Mouse (Mus musculus) liver, postnatal 0 days (tissue): ENCODE results near the gene Hopx. TPM values are rescaled to one million over a fixed set of nuclear protein-coding genes. Genes with fewer than 3 reads are reported as not detected.

ENCODE experiments used
- ATAC-seq: fragments of 200-750 bp; cut with Nextera tagmentation; 2 replicates; pipeline ENCODE4 v1.8.0; 2017; ENCODE audit warnings: mild to moderate bottlenecking, moderate library complexity
- DNase-seq: peaks from one replicate; pipeline ENCODE4 v3.0.0-alpha.2; 2016
- H3K27ac ChIP-seq: fragments of 300-500 bp; sonication (generic); 2 replicates; pipeline ENCODE4 v1.5.1; 2014; ENCODE audit warnings: antibody characterized with exemption, moderate library complexity, mild to moderate bottlenecking, low read depth
- H3K27me3 ChIP-seq: fragments of 300-500 bp; sonication (generic); 2 replicates; pipeline ENCODE4 v1.6.1; 2014; ENCODE audit warnings: low read length, control low read depth, mixed read lengths; ENCODE audit not compliant: insufficient read depth
- H3K36me3 ChIP-seq: fragments of 300-500 bp; sonication (generic); replicated peaks from 2 replicates; pipeline ENCODE4 v1.6.1; 2014; ENCODE audit warnings: mild to moderate bottlenecking, control low read depth, low read length, moderate library complexity, mixed read lengths; ENCODE audit not compliant: insufficient read depth
- H3K4me1 ChIP-seq: fragments of 300-500 bp; sonication (generic); 2 replicates; pipeline ENCODE4 v1.6.1; 2014; ENCODE audit warnings: antibody characterized with exemption, mild to moderate bottlenecking, control low read depth; ENCODE audit not compliant: insufficient read depth
- H3K4me2 ChIP-seq: fragments of 300-500 bp; sonication (generic); 2 replicates; pipeline ENCODE4 v1.6.1; 2014; ENCODE audit warnings: low read depth, mild to moderate bottlenecking, low read length, moderate library complexity, mixed read lengths
- H3K4me3 ChIP-seq: fragments of 300-500 bp; sonication (generic); 2 replicates; pipeline ENCODE4 v1.5.1; 2014; ENCODE audit warnings: low read depth, low read length
- H3K9ac ChIP-seq: fragments of 300-500 bp; sonication (generic); replicated peaks from 2 replicates; pipeline ENCODE4 v1.6.1; 2014; ENCODE audit warnings: mild to moderate bottlenecking, moderate library complexity
- H3K9me3 ChIP-seq: fragments of 300-500 bp; sonication (generic); 2 replicates; pipeline ENCODE4 v1.6.1; 2016; ENCODE audit warnings: mild to moderate bottlenecking, control low read depth, low read length, mixed read lengths
- CTCF ChIP-seq: sonication (generic); IDR thresholded peaks from 2 replicates; pipeline ENCODE4 v1.5.1; 2016; ENCODE audit warnings: antibody characterized with exemption, low read depth
- EP300 ChIP-seq: IDR thresholded peaks from 2 replicates; pipeline ENCODE4 v1.6.1; 2016; ENCODE audit warnings: antibody characterized with exemption, low read depth, mild to moderate bottlenecking
- WGBS: fragments of 180-500 bp; shearing (Covaris S2); extraction: QIAGEN DNeasy Blood & Tissue Kit; methylation state at CpG from one replicate; pipeline ENCODE4 v1.1.7; 2014; ENCODE audit not compliant: insufficient replicate concordance; 5-methylcytosine and 5-hydroxymethylcytosine counted together
- polyA plus RNA-seq: library from polyadenylated mRNA; unstranded; fragments of >200 nt; fragmentation: Nextera tagmentation; extraction: Ambion mirVana; gene quantifications from 2 replicates; pipeline ENCODE4 v1.2.1, GENCODE M21; 2015

Hopx gene
- polyA plus RNA-seq, 1 experiment from 2014 or later, result 0.95 TPM

DNA sequence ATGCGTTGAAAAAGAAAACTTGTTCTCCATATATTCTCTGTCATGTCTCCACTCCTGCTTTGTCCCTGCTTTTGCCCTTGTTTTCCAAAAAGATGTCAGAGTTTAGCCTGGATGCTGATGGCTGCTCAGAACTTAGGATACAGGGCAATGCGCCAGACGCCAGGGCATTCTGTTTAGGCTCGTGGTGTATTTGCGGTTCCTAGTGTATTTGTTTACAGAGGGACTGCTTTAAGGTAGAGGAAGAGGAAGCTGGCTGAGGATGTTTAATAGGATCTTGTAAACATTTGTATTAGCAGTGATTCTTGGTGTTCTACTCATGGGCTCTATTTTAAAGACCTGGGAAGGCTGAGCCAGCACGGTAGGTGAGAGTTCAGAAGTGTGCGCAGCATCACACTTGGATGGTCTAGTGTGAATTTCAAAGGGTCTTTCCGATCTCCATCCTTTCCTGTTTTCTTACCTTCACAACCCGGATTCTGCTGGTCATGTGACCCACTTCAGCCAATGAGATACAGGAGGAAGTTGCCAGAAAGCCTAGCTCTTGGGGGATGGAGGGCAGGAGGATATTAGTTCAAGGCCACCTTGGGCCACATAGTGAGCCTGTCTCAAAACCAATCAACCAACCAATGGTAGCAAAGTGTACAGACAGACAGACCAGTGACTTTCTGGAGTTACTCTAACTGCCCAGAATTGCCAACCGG is 29.0 kb downstream of the Hopx start:
- ATAC-seq (no peak), DNase-seq (no peak)
- WGBS, result 77% methylated on average over 10 of the region's 10 CpGs
- Histone ChIP-seq H3K27me3 (no peaks in the 10 kb centered on the region), H3K36me3 (0 out of 2 replicates have a peak, but pooled peaks cover 2% of the 10 kb centered on the region), H3K9me3 (no peaks in the 10 kb centered on the region), H3K4me3 (no peak overlapping the region), H3K4me1 (no peaks in the 10 kb centered on the region), H3K27ac (no peak overlapping the region), H3K4me2 (no peak overlapping the region), H3K9ac (no peak overlapping the region)
- TF ChIP-seq EP300 (no peak), CTCF (no peak)

DNA sequence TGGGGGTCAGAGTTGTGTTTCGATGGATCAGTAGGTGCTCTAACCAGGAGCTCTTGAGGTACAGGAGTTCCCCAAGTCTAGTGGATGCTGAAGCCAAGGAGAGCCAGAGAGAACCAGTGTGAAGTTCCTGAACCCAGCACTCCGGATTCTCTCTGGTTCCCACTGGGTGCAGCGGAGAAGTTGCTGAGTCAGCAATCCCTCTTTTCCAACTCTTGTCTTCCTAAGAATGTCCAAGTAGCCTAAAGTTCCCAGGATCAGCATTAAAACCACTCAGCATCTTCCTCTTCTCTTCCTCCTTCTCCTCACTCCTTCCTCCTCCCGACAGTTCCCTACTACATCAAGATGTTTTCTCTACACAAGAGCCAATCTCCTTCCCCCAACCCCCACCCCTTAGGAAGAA is 30.5 kb downstream of the Hopx start:
- H3K4me1 ChIP-seq, result no peaks in the 10 kb centered on the region
- no peaks in the 10 kb centered on the region for H3K27me3 ChIP-seq
- no peak overlapping the region for H3K4me3 ChIP-seq
- no peak overlapping the region for H3K27ac ChIP-seq
- H3K4me2 ChIP-seq, result no peak overlapping the region
- DNase-seq (no peak), ATAC-seq (no peak)
- 79% methylated on average over 4 of the region's 4 CpGs for WGBS
- H3K9ac ChIP-seq, result no peak overlapping the region
- 0 out of 2 replicates have a peak, but pooled peaks cover 2% of the 10 kb centered on the region for H3K36me3 ChIP-seq
- no peaks in the 10 kb centered on the region for H3K9me3 ChIP-seq
- TF ChIP-seq EP300 (no peak), CTCF (no peak)

DNA sequence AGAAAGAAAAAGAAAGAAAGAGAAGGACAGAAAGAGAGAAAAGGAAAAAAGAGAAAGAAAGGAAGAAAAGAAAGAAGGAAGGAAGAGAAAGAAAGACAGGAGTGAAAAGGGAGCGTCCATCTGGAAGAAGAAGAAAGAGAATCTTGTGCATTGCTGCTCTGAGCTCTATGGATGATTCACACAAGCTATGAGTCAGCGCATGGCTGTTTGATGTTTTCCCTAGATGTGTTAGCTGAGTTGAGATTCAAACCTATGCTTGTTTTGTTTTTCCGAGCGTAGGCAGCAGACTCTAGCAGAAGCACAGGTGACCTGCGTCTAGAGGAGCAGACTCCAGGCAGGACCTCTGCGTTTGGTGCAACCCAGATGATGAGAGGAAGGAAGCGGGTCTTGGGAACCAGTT is 32.2 kb downstream of the Hopx start:
- ATAC-seq, result no peak
- H3K36me3 ChIP-seq, result 0 out of 2 replicates have a peak, but pooled peaks cover under 1% of the 10 kb centered on the region
- no peak overlapping the region for H3K4me2 ChIP-seq
- H3K9ac ChIP-seq, result no peak overlapping the region
- WGBS, result 61% methylated on average over 7 of the region's 7 CpGs
- H3K27me3 ChIP-seq, result no peaks in the 10 kb centered on the region
- DNase-seq, result no peak
- no peak overlapping the region for H3K4me3 ChIP-seq
- no peaks in the 10 kb centered on the region for H3K9me3 ChIP-seq
- no peak overlapping the region for H3K27ac ChIP-seq
- TF ChIP-seq EP300, result no peak
- no peak for TF ChIP-seq CTCF
- no peaks in the 10 kb centered on the region for H3K4me1 ChIP-seq

DNA sequence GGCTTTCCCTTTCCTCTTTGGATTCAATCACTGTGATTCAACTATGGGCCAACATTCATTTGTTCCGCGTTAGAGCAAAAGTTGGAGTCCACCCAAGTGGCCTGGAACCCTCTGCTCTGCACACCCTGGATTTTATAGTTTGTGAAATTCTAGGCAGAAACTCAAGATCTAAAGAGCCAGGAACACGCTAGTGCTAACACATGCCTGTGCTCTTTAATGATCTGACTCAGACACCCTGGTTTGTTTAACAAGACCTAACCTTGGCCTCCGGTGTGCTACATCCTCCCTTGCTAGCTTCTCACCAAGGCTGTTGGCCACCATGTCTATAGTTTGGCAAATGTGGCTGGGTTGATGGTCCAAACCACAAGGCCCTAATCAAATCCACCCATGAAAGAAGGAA is 34.2 kb downstream of the Hopx start:
- Histone ChIP-seq H3K9ac (no peak overlapping the region), H3K4me1 (no peaks in the 10 kb centered on the region), H3K36me3 (no peaks in the 10 kb centered on the region), H3K27me3 (no peaks in the 10 kb centered on the region), H3K4me2 (no peak overlapping the region), H3K9me3 (no peaks in the 10 kb centered on the region), H3K4me3 (no peak overlapping the region), H3K27ac (no peak overlapping the region)
- TF ChIP-seq CTCF (no peak), EP300 (no peak)
- DNase-seq, result no peak
- ATAC-seq, result no peak
- 88% methylated on average over 4 of the region's 4 CpGs for WGBS

DNA sequence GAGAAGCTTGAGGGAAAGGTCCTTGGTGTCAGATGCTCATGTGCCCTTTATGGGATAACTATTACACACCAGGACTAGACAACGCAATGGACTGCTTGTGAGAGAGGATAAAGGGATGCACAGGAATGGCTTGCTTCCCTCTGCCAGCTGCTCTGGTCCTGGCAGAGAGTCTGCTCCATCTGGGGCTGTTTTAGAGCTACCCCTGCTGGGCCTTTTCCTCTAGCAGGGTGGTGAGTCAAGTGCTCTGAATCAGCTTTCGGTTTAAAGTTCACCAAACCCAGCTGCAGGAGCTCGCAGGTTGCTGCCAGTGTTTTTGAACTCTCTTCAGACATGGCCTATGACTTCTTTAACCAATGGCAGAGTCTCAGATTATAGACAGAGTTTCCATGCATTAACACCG is 39.0 kb downstream of the Hopx start:
- Histone ChIP-seq H3K4me2 (no peak overlapping the region), H3K4me3 (no peak overlapping the region), H3K9ac (no peak overlapping the region), H3K36me3 (no peaks in the 10 kb centered on the region), H3K27me3 (no peaks in the 10 kb centered on the region), H3K27ac (no peak overlapping the region), H3K9me3 (no peaks in the 10 kb centered on the region), H3K4me1 (no peaks in the 10 kb centered on the region)
- WGBS, result 85% methylated on average over 4 of the region's 4 CpGs
- TF ChIP-seq CTCF (no peak), EP300 (no peak)
- DNase-seq (no peak), ATAC-seq (no peak)

DNA sequence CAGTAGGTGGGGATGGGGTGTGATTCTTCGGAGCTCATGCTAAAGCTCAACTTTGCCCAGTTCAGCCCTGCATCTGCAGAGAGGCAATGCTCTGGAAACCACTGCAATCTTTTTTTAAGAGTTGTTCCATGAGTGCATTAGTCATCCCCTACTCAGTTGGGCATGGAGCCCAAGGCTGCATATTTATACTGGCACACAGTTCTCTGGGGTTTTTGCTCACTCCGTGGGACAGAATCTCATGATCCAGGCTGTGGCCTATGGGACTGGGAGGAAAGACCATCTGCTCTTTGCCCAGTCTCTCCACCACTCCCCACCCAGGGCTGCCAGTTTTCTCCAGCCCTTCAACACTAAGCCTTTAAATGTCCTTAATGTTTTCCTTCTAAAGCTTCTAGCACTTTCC is 40.0 kb downstream of the Hopx start:
- Histone ChIP-seq H3K36me3 (no peaks in the 10 kb centered on the region), H3K27ac (no peak overlapping the region), H3K4me3 (no peak overlapping the region), H3K9ac (no peak overlapping the region), H3K4me1 (no peaks in the 10 kb centered on the region), H3K9me3 (no peaks in the 10 kb centered on the region), H3K4me2 (no peak overlapping the region), H3K27me3 (no peaks in the 10 kb centered on the region)
- DNase-seq (no peak), ATAC-seq (no peak)
- WGBS, result 88% methylated on average over 2 of the region's 2 CpGs
- TF ChIP-seq CTCF (no peak), EP300 (no peak)

DNA sequence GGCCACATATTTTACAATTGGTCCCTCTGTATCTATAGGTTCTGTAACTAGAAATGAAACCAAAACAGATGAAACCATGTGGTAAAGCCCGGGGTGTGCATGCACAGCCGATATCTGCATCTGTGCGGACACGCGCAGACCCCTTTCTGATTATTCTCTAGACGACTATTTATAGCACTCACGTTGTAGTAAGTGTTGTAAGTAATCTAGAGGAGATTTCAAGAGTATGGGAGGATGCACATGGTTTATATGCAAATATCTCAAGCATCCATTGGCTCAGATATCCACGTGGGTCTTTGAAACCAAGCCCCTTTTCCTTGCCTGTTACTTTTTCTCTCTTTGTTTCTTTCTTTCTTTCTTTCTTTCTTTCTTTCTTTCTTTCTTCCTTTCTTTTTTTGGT is 41.1 kb downstream of the Hopx start:
- ATAC-seq (no peak), DNase-seq (no peak)
- no peaks in the 10 kb centered on the region for H3K36me3 ChIP-seq
- 76% methylated on average over 8 of the region's 8 CpGs for WGBS
- no peaks in the 10 kb centered on the region for H3K4me1 ChIP-seq
- no peaks in the 10 kb centered on the region for H3K9me3 ChIP-seq
- H3K4me2 ChIP-seq, result no peak overlapping the region
- no peak overlapping the region for H3K9ac ChIP-seq
- H3K4me3 ChIP-seq, result no peak overlapping the region
- no peak for TF ChIP-seq EP300
- TF ChIP-seq CTCF, result no peak
- H3K27ac ChIP-seq, result no peak overlapping the region
- no peaks in the 10 kb centered on the region for H3K27me3 ChIP-seq
